Comparison of ENCODE assay signal across 8 mouse cellular contexts in genomic region chr3:152763139-152763882, GRCm38 (mm10). TPM values are rescaled to one million over a fixed set of nuclear protein-coding genes. Genes with fewer than 3 reads are reported as not detected.
DNase-seq lines count a peak whose midpoint lies in the region; ATAC-seq lines count a peak whose summit lies in the region.

No protein-coding gene starts in this region.

- ATAC-seq in forebrain, embryonic 12.5 days (ENCODE audit: low FRiP score): peak; percentile 40; the same call in 1 of the 2 replicates
- ATAC-seq in hindbrain, embryonic 15.5 days (ENCODE audit: low FRiP score, low read depth): no peak
- peak; percentile 74 for ATAC-seq in liver, embryonic 11.5 days (replicated peaks; ENCODE audit: low FRiP score)
- ATAC-seq in midbrain, embryonic 16.5 days: peak; percentile 18; the same call in 1 of the 2 replicates
- ATAC-seq in stomach, embryonic 15.5 days (ENCODE audit: insufficient read depth, low FRiP score, low read depth): peak; percentile 54

- WGBS in forebrain, embryonic 12.5 days: 44% methylated on average over 26 of the region's 26 CpGs
- WGBS in hindbrain, embryonic 15.5 days: 38% methylated on average over 26 of the region's 26 CpGs
- 19% methylated on average over 26 of the region's 26 CpGs for WGBS in liver, embryonic 11.5 days
- 42% methylated on average over 26 of the region's 26 CpGs for WGBS in midbrain, embryonic 16.5 days
- 43% methylated on average over 26 of the region's 26 CpGs for whole genome bisulfite sequencing in stomach, embryonic 15.5 days

- H3K4me2 ChIP-seq in forebrain, embryonic 12.5 days: peak overlapping the region; percentile 31
- peak overlapping the region; percentile 35; the same call in 1 of the 2 replicates for H3K4me2 ChIP-seq in hindbrain, embryonic 15.5 days
- H3K4me2 ChIP-seq in liver, embryonic 11.5 days: peak overlapping the region; percentile 70
- H3K4me2 ChIP-seq in midbrain, embryonic 16.5 days (ENCODE audit: low read length): peak overlapping the region; percentile 23; the same call in 1 of the 2 replicates
- peak overlapping the region; percentile 61 for H3K4me2 ChIP-seq in stomach, embryonic 15.5 days

- H3K9me3 ChIP-seq in forebrain, embryonic 12.5 days: no peaks in the 10 kb centered on the region
- no peaks in the 10 kb centered on the region for H3K9me3 ChIP-seq in hindbrain, embryonic 15.5 days
- H3K9me3 ChIP-seq in liver, embryonic 11.5 days (ENCODE audit: control insufficient read depth, low read length): no peaks in the 10 kb centered on the region
- H3K9me3 ChIP-seq in midbrain, embryonic 16.5 days (replicated peaks; ENCODE audit: control insufficient read depth, low read length, poor library complexity, severe bottlenecking): no peaks in the 10 kb centered on the region
- H3K9me3 ChIP-seq in stomach, embryonic 15.5 days: no peaks in the 10 kb centered on the region

- DNase-seq in CD4-positive, CD25-positive, alpha-beta regulatory T cell, adult 2 months (ENCODE audit: low read depth, low spot score): peak; percentile 64
- DNase-seq in adrenal gland, adult (ENCODE audit: inconsistent age in 2 of 2, low spot score in 1 of 2): peak; percentile 63 to 81
- peak; percentile 67 for DNase-seq in liver, embryonic 11.5 days (ENCODE audit: low spot score)
- DNase-seq in left cerebral cortex, adult 9 months (ENCODE audit: low spot score in 2 of 2): no peak

- H3K27ac ChIP-seq in forebrain, embryonic 12.5 days: no peak overlapping the region
- H3K27ac ChIP-seq in hindbrain, embryonic 15.5 days (replicated peaks): no peak overlapping the region
- H3K27ac ChIP-seq in liver, embryonic 11.5 days (ENCODE audit: low read depth, low read length): peak overlapping the region; percentile 72
- H3K27ac ChIP-seq in midbrain, embryonic 16.5 days (ENCODE audit: low read length): no peak overlapping the region
- H3K27ac ChIP-seq in stomach, embryonic 15.5 days: peak overlapping the region; percentile 26; the same call in 1 of the 2 replicates

- no peak overlapping the region for H3K9ac ChIP-seq in forebrain, embryonic 12.5 days
- no peak overlapping the region for H3K9ac ChIP-seq in hindbrain, embryonic 15.5 days
- peak overlapping the region; percentile 67 for H3K9ac ChIP-seq in liver, embryonic 11.5 days (ENCODE audit: low read depth, low read length)
- no peak overlapping the region for H3K9ac ChIP-seq in midbrain, embryonic 16.5 days (ENCODE audit: low read depth, low read length)
- peak overlapping the region; percentile 32; the same call in 1 of the 2 replicates for H3K9ac ChIP-seq in stomach, embryonic 15.5 days

- peaks cover 24% of the 10 kb centered on the region for H3K4me1 ChIP-seq in forebrain, embryonic 12.5 days
- peaks cover 10% of the 10 kb centered on the region for H3K4me1 ChIP-seq in hindbrain, embryonic 15.5 days (replicated peaks)
- peaks cover 40% of the 10 kb centered on the region for H3K4me1 ChIP-seq in liver, embryonic 11.5 days (replicated peaks; ENCODE audit: control insufficient read depth, insufficient read depth, low read length)
- peaks cover 10% of the 10 kb centered on the region for H3K4me1 ChIP-seq in midbrain, embryonic 16.5 days (ENCODE audit: control insufficient read depth, insufficient read depth, low read length)
- peaks cover 12% of the 10 kb centered on the region; the same call in 1 of the 2 replicates for H3K4me1 ChIP-seq in stomach, embryonic 15.5 days

- no peak overlapping the region for H3K4me3 ChIP-seq in forebrain, embryonic 12.5 days (replicated peaks)
- H3K4me3 ChIP-seq in hindbrain, embryonic 15.5 days: no peak overlapping the region
- H3K4me3 ChIP-seq in liver, embryonic 11.5 days (ENCODE audit: low read depth, low read length): peak overlapping the region; percentile 55
- no peak overlapping the region for H3K4me3 ChIP-seq in midbrain, embryonic 16.5 days (ENCODE audit: low read depth, low read length)
- H3K4me3 ChIP-seq in stomach, embryonic 15.5 days (replicated peaks): peak overlapping the region; percentile 33

- no peaks in the 10 kb centered on the region for H3K27me3 ChIP-seq in forebrain, embryonic 12.5 days
- no peaks in the 10 kb centered on the region for H3K27me3 ChIP-seq in hindbrain, embryonic 15.5 days
- H3K27me3 ChIP-seq in liver, embryonic 11.5 days (replicated peaks; ENCODE audit: control insufficient read depth, insufficient read depth, low read length): no peaks in the 10 kb centered on the region
- H3K27me3 ChIP-seq in midbrain, embryonic 16.5 days (ENCODE audit: control insufficient read depth, insufficient read depth, low read depth, low read length): no peaks in the 10 kb centered on the region
- H3K27me3 ChIP-seq in stomach, embryonic 15.5 days (replicated peaks): no peaks in the 10 kb centered on the region

- H3K36me3 ChIP-seq in forebrain, embryonic 12.5 days (replicated peaks): no peaks in the 10 kb centered on the region
- H3K36me3 ChIP-seq in hindbrain, embryonic 15.5 days: 0 out of 2 replicates have a peak, but pooled peaks cover 4% of the 10 kb centered on the region
- no peaks in the 10 kb centered on the region; the same call in 1 of the 2 replicates for H3K36me3 ChIP-seq in liver, embryonic 11.5 days (ENCODE audit: control insufficient read depth, insufficient read depth, low read length)
- H3K36me3 ChIP-seq in midbrain, embryonic 16.5 days (ENCODE audit: control insufficient read depth, insufficient read depth, low read length): no peaks in the 10 kb centered on the region
- no peaks in the 10 kb centered on the region for H3K36me3 ChIP-seq in stomach, embryonic 15.5 days

RNA-seq across cellular contexts. Expression of gene Pigk, which starts 49.4 kb away (rescaled TPM):
- polyA plus RNA-seq in forebrain, embryonic 12.5 days (2016; fragmentation: Nextera tagmentation; extraction: Ambion mirVana): 32.5 and 34.1 TPM in 2 replicates
- 50.8 and 52.3 TPM in 2 replicates for polyA plus RNA-seq in hindbrain, embryonic 15.5 days (2015; fragmentation: Nextera tagmentation; extraction: Ambion mirVana)
- polyA plus RNA-seq in liver, embryonic 11.5 days (2014; fragmentation: Nextera tagmentation; extraction: Ambion mirVana): 40.2 and 44.2 TPM in 2 replicates
- 54.3 and 59.6 TPM in 2 replicates for polyA plus RNA-seq in midbrain, embryonic 16.5 days (2015; fragmentation: Nextera tagmentation; extraction: Ambion mirVana)
- polyA plus RNA-seq in stomach, embryonic 15.5 days (2015; fragmentation: Nextera tagmentation; extraction: Ambion mirVana): 41.0 and 44.9 TPM in 2 replicates

Comparison
In these comparisons a context has a peak if more than half of its experiments do, and no peak if none do; other contexts are left out.
1. DNase-seq: peak in CD4-positive, CD25-positive, alpha-beta regulatory T cell, adult 2 months (single experiment), adrenal gland, adult (2 of 2) and liver, embryonic 11.5 days (single experiment); none in left cerebral cortex, adult 9 months (0 of 2).
2. H3K27ac ChIP-seq: peak in liver, embryonic 11.5 days (single experiment) and stomach, embryonic 15.5 days (single experiment); none in forebrain, embryonic 12.5 days (single experiment), hindbrain, embryonic 15.5 days (single experiment) and midbrain, embryonic 16.5 days (single experiment).
3. H3K4me3 ChIP-seq: peak in liver, embryonic 11.5 days (single experiment) and stomach, embryonic 15.5 days (single experiment); none in forebrain, embryonic 12.5 days (single experiment), hindbrain, embryonic 15.5 days (single experiment) and midbrain, embryonic 16.5 days (single experiment).
4. H3K9ac ChIP-seq: peak in liver, embryonic 11.5 days (single experiment) and stomach, embryonic 15.5 days (single experiment); none in forebrain, embryonic 12.5 days (single experiment), hindbrain, embryonic 15.5 days (single experiment) and midbrain, embryonic 16.5 days (single experiment).
5. Peak in every context shown above with its lines, with median percentiles within 50 percentile points of each other: H3K4me2 ChIP-seq.